ENCODE assay signal across 14 mouse cellular contexts in the genomic region with DNA sequence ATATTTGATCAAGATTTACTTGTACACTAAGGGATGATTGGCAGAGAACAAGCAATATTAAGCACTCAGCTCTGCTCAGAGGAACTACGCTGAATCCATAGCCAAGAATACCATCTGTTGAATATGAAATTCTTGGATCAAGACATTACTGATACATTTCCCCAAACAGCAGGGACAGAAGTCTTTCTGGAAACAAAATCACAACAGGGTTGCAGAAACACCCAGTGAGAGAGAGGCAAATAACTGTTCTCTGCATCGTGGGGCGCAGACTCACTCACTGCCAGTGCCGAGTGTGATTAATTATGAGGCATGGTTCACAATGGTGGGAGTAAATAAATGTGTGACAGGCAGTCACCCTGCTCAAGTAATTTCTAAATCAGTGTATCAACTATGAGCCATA.
DNase-seq lines count a peak whose midpoint lies in the region; ATAC-seq lines count a peak whose summit lies in the region.
"Had no signal": no experiment of that assay in that cellular context is flagged by ENCODE, and none has a peak within 500 bp of the region (broad histone marks: within the 10 kb centered on the region; RNA-seq: fewer than 3 reads in every experiment).

No protein-coding gene starts in this region.

- intact Hi-C loops in heart, postnatal 25 days (cut with DNase I) = loop anchor here (5.0 kb wide), 1 partner anchor 364 kb away; a partner anchor contains a TSS
- intact Hi-C loops in left cerebral cortex, postnatal 14 days (cut with DNase I) = no loop called here

- no peaks in the 10 kb centered on the region for H3K36me3 ChIP-seq in heart, embryonic 10.5 days
- H3K36me3 ChIP-seq: embryonic facial prominence, embryonic 12.5 days; limb, embryonic 13.5 days; neural tube, embryonic 15.5 days had no signal

- H3K9me3 ChIP-seq in heart, embryonic 10.5 days = no peaks in the 10 kb centered on the region
- H3K9me3 ChIP-seq: embryonic facial prominence, embryonic 12.5 days; limb, embryonic 13.5 days; neural tube, embryonic 15.5 days had no signal

- H3K4me3 ChIP-seq in heart, embryonic 10.5 days = no peak overlapping the region
- H3K4me3 ChIP-seq: embryonic facial prominence, embryonic 12.5 days; limb, embryonic 13.5 days; neural tube, embryonic 15.5 days had no signal

- 0 out of 2 replicates have a peak, but pooled peaks have one; percentile 31 for ATAC-seq in cerebellum, adult (ENCODE audit: insufficient number of reproducible peaks, low FRiP score, low TSS enrichment)

- DNase-seq in cerebellum, adult 9-11 months = no peak
- no peak for DNase-seq in heart, embryonic 10.5 days (ENCODE audit: low spot score)
- no peak for DNase-seq in heart, postnatal 25 days (ENCODE audit: low spot score)
- DNase-seq in left cerebral cortex, adult 11 months (ENCODE audit: low spot score) = peak; percentile 2
- no peak for DNase-seq in left cerebral cortex, postnatal 14 days (ENCODE audit: low spot score in 2 of 2)
- peak; percentile 10 to 39 for DNase-seq in layer of hippocampus, postnatal 10 days (ENCODE audit: low spot score in 2 of 2)
- DNase-seq in urinary bladder, postnatal 25 days (ENCODE audit: low spot score) = no peak
- DNase-seq: adrenal gland, postnatal 10 days; kidney, adult 18-20 months; lung, adult 18-20 months had no signal

- WGBS in heart, embryonic 10.5 days = 83% methylated on average over 4 of the region's 4 CpGs

- no peaks in the 10 kb centered on the region for H3K27me3 ChIP-seq in heart, embryonic 10.5 days (ENCODE audit: insufficient read depth, poor library complexity, severe bottlenecking)
- H3K27me3 ChIP-seq: embryonic facial prominence, embryonic 12.5 days; limb, embryonic 13.5 days; neural tube, embryonic 15.5 days had no signal

- peak overlapping the region; percentile 18; the same call in 1 of the 2 replicates for H3K27ac ChIP-seq in heart, embryonic 10.5 days
- H3K27ac ChIP-seq: embryonic facial prominence, embryonic 12.5 days; limb, embryonic 13.5 days; neural tube, embryonic 15.5 days had no signal

- H3K4me1 ChIP-seq in heart, embryonic 10.5 days = peaks cover 16% of the 10 kb centered on the region
- H3K4me1 ChIP-seq: embryonic facial prominence, embryonic 12.5 days; limb, embryonic 13.5 days; neural tube, embryonic 15.5 days had no signal

Comparison
In these comparisons a context has a peak if more than half of its experiments do, and no peak if none do; other contexts are left out.
1. DNase-seq: peak in left cerebral cortex, adult 11 months (single experiment) and layer of hippocampus, postnatal 10 days (2 of 2); none in cerebellum, adult 9-11 months (single experiment), heart, embryonic 10.5 days (single experiment), heart, postnatal 25 days (single experiment), left cerebral cortex, postnatal 14 days (0 of 2) and urinary bladder, postnatal 25 days (single experiment).